Mouse (Mus musculus) forebrain, postnatal 0 days (tissue): ENCODE measurements around the gene Mcl1. TPM values are rescaled to one million over a fixed set of nuclear protein-coding genes. Genes with fewer than 3 reads are reported as not detected.

Experiments
- ATAC-seq: fragments of 200-750 bp; cut with Nextera tagmentation; 2 replicates; pipeline ENCODE4 v1.8.0; 2017; ENCODE audit warnings: mild to moderate bottlenecking, moderate library complexity
- DNase-seq: peaks from one replicate; pipeline ENCODE4 v3.0.0-alpha.2; 2015
- H3K27ac ChIP-seq: fragments of 300-500 bp; sonication (generic); 2 replicates; pipeline ENCODE4 v1.5.1; 2014; ENCODE audit warnings: low read depth, mild to moderate bottlenecking, antibody characterized with exemption, low read length, moderate library complexity, mixed read lengths
- H3K27me3 ChIP-seq: fragments of 300-500 bp; sonication (generic); 2 replicates; pipeline ENCODE4 v1.6.1; 2014; ENCODE audit warnings: mild to moderate bottlenecking, low read length, mixed read lengths; ENCODE audit not compliant: insufficient read depth
- H3K36me3 ChIP-seq: fragments of 300-500 bp; sonication (generic); 2 replicates; pipeline ENCODE4 v1.6.1; 2014; ENCODE audit warnings: mild to moderate bottlenecking, moderate library complexity; ENCODE audit not compliant: insufficient read depth
- H3K4me1 ChIP-seq: fragments of 300-500 bp; sonication (generic); 2 replicates; pipeline ENCODE4 v1.6.1; 2014; ENCODE audit warnings: antibody characterized with exemption; ENCODE audit not compliant: insufficient read depth
- H3K4me2 ChIP-seq: fragments of 300-500 bp; sonication (generic); 2 replicates; pipeline ENCODE4 v1.6.1; 2014; ENCODE audit warnings: low read depth, mild to moderate bottlenecking, moderate library complexity
- H3K4me3 ChIP-seq: fragments of 300-500 bp; sonication (generic); 2 replicates; pipeline ENCODE4 v1.5.1; 2014; ENCODE audit warnings: low read depth, low read length, mixed read lengths
- H3K9ac ChIP-seq: fragments of 300-500 bp; sonication (generic); 2 replicates; pipeline ENCODE4 v1.6.1; 2014; ENCODE audit warnings: mild to moderate bottlenecking
- H3K9me3 ChIP-seq: fragments of 300-500 bp; sonication (generic); 2 replicates; pipeline ENCODE4 v1.6.1; 2016; ENCODE audit warnings: low read length
- CTCF ChIP-seq: sonication (generic); IDR thresholded peaks from 2 replicates; pipeline ENCODE4 v1.5.1; 2016; ENCODE audit warnings: antibody characterized with exemption, control low read depth, low read depth
- WGBS: fragments of 180-500 bp; shearing (Covaris S2); extraction: QIAGEN DNeasy Blood & Tissue Kit; methylation state at CpG from one replicate; pipeline ENCODE4 v1.1.7; 2014; 5-methylcytosine and 5-hydroxymethylcytosine counted together
- polyA plus RNA-seq: library from polyadenylated mRNA; unstranded; fragments of >200 nt; fragmentation: Nextera tagmentation; extraction: Ambion mirVana; gene quantifications from 2 replicates; pipeline ENCODE4 v1.2.1, GENCODE M21; 2015
- total RNA-seq: library from RNA; depleted of rRNA; stranded (reverse); fragments of >200 nt; gene quantifications from 2 replicates; pipeline ENCODE4 v1.2.3, GENCODE M21; 2014

Mcl1 gene
- total and polyA plus RNA-seq, 2 experiments from 2014 or later = 46.6 to 137 TPM

GRCm38 (mm10) chr3:95636072-95636471, 22.5 kb upstream of the Mcl1 start:
- ATAC-seq = no peak
- Histone ChIP-seq H3K9ac (no peak overlapping the region), H3K27me3 (no peaks in the 10 kb centered on the region), H3K4me3 (no peak overlapping the region), H3K27ac (no peak overlapping the region), H3K9me3 (no peaks in the 10 kb centered on the region), H3K4me2 (no peak overlapping the region), H3K4me1 (no peaks in the 10 kb centered on the region), H3K36me3 (peaks cover 54% of the 10 kb centered on the region)
- no peak for DNase-seq
- 89% methylated on average over 4 of the region's 4 CpGs for WGBS
- TF ChIP-seq CTCF = no peak

GRCm38 (mm10) chr3:95639694-95640093, 18.9 kb upstream of the Mcl1 start:
- Histone ChIP-seq H3K4me3 (no peak overlapping the region), H3K4me2 (no peak overlapping the region), H3K9me3 (no peaks in the 10 kb centered on the region), H3K9ac (no peak overlapping the region), H3K4me1 (no peaks in the 10 kb centered on the region), H3K36me3 (peaks cover 26% of the 10 kb centered on the region), H3K27me3 (no peaks in the 10 kb centered on the region), H3K27ac (no peak overlapping the region)
- DNase-seq = no peak
- WGBS = 94% methylated on average over 1 of the region's 1 CpGs
- no peak for ATAC-seq
- peak; percentile 21; the same call in 1 of the 2 replicates for TF ChIP-seq CTCF

GRCm38 (mm10) chr3:95643097-95643496, 15.5 kb upstream of the Mcl1 start:
- DNase-seq (no peak), ATAC-seq (no peak)
- no peak for TF ChIP-seq CTCF
- H3K27ac ChIP-seq = no peak overlapping the region
- no peaks in the 10 kb centered on the region for H3K4me1 ChIP-seq
- no peak overlapping the region for H3K9ac ChIP-seq
- no peaks in the 10 kb centered on the region for H3K27me3 ChIP-seq
- peaks cover 8% of the 10 kb centered on the region; the same call in 1 of the 2 replicates for H3K36me3 ChIP-seq
- WGBS = 93% methylated on average over 7 of the region's 7 CpGs
- H3K4me3 ChIP-seq = no peak overlapping the region
- H3K9me3 ChIP-seq = no peaks in the 10 kb centered on the region
- H3K4me2 ChIP-seq = no peak overlapping the region

- no peaks in the 10 kb centered on the region for H3K9me3 ChIP-seq
- WGBS = 66% methylated on average over 10 of the region's 10 CpGs
- H3K9ac ChIP-seq = no peak overlapping the region
- no peaks in the 10 kb centered on the region for H3K4me1 ChIP-seq
- H3K36me3 ChIP-seq = no peaks in the 10 kb centered on the region; the same call in 1 of the 2 replicates
- ATAC-seq = no peak
- H3K27ac ChIP-seq = no peak overlapping the region
- no peak overlapping the region for H3K4me3 ChIP-seq
- TF ChIP-seq CTCF = no peak
- DNase-seq = no peak
- H3K4me2 ChIP-seq = no peak overlapping the region
- no peaks in the 10 kb centered on the region for H3K27me3 ChIP-seq
Measured at GRCm38 (mm10) chr3:95645313-95646235, 13.0 kb upstream of the Mcl1 start.

GRCm38 (mm10) chr3:95648016-95648415, 10.6 kb upstream of the Mcl1 start:
- Histone ChIP-seq H3K4me1 (no peaks in the 10 kb centered on the region), H3K9ac (no peak overlapping the region), H3K4me3 (no peak overlapping the region), H3K36me3 (no peaks in the 10 kb centered on the region), H3K4me2 (no peak overlapping the region), H3K27ac (no peak overlapping the region), H3K27me3 (no peaks in the 10 kb centered on the region), H3K9me3 (no peaks in the 10 kb centered on the region)
- DNase-seq = no peak
- 88% methylated on average over 5 of the region's 5 CpGs for WGBS
- TF ChIP-seq CTCF = no peak
- ATAC-seq = no peak

- ATAC-seq (no peak), DNase-seq (no peak)
- no peak overlapping the region for H3K9ac ChIP-seq
- no peak overlapping the region for H3K4me3 ChIP-seq
- 77% methylated on average over 6 of the region's 6 CpGs for WGBS
- no peak overlapping the region for H3K4me2 ChIP-seq
- TF ChIP-seq CTCF = no peak
- no peaks in the 10 kb centered on the region for H3K4me1 ChIP-seq
- H3K27ac ChIP-seq = no peak overlapping the region
- H3K9me3 ChIP-seq = no peaks in the 10 kb centered on the region
- no peaks in the 10 kb centered on the region for H3K36me3 ChIP-seq
- H3K27me3 ChIP-seq = no peaks in the 10 kb centered on the region
Measured at GRCm38 (mm10) chr3:95650276-95651032, 8.1 kb upstream of the Mcl1 start.

GRCm38 (mm10) chr3:95651033-95651373, 7.6 kb upstream of the Mcl1 start:
- Histone ChIP-seq H3K36me3 (no peaks in the 10 kb centered on the region), H3K4me1 (no peaks in the 10 kb centered on the region), H3K4me3 (no peak overlapping the region), H3K9me3 (no peaks in the 10 kb centered on the region), H3K27me3 (no peaks in the 10 kb centered on the region), H3K27ac (no peak overlapping the region), H3K4me2 (no peak overlapping the region), H3K9ac (no peak overlapping the region)
- WGBS = 94% methylated on average over 3 of the region's 3 CpGs
- no peak for TF ChIP-seq CTCF
- ATAC-seq (no peak), DNase-seq (no peak)
